Mouse (Mus musculus): Measurements from ENCODE around the gene Hist1h4k. TPM values are rescaled to one million over a fixed set of nuclear protein-coding genes. Genes with fewer than 3 reads are reported as not detected.
"Not testable (repeated sequence)": the region's sequence is repeated elsewhere in the genome, so short reads cannot be mapped to it uniquely, and the experiment has no call there.

Gene Hist1h4k
- total and polyA plus RNA-seq, 2 experiments from 2014 or later = 1.6 to 998 TPM

DNA sequence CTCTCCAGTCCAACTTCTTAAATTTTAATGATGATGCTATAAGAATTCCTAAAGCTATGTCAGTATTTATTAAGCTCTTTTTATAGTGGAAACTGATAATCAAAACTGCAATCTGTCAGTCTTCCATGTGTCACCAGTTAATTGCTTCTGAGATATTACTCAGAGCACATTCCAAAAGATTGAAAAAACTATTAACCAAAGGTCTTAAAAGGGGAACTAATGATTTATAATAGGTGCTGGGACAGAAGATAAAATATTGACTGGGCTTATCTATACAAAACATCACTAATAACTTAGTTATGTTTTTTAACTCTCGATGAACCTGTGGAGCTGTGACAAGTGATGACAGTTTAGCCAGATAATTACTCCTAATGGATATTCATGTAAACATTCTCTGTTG, 5.3 kb downstream of the Hist1h4k start:
- Histone ChIP-seq H3K9me3 (ENCODE audit: low read length) (no peaks in the 10 kb centered on the region), H3K36me3 (ENCODE audit: insufficient read depth, low read length) (no peaks in the 10 kb centered on the region), H3K27ac (no peak overlapping the region), H3K4me3 (ENCODE audit: low read length) (no peak overlapping the region), H3K4me1 (ENCODE audit: insufficient read depth, low read length) (no peaks in the 10 kb centered on the region), H3K27me3 (ENCODE audit: insufficient read depth, low read length) (no peaks in the 10 kb centered on the region), H3K9ac (replicated peaks; ENCODE audit: low read length) (no peak overlapping the region), H3K4me2 (ENCODE audit: low read depth, low read length) (no peak overlapping the region)
- ATAC-seq (no peak), DNase-seq (ENCODE audit: low spot score) (no peak)
- 94% methylated on average over 1 of the region's 1 CpGs for WGBS
- no peak for TF ChIP-seq CTCF (IDR thresholded peaks at IDR 0.05; ENCODE audit: low read depth)

DNA sequence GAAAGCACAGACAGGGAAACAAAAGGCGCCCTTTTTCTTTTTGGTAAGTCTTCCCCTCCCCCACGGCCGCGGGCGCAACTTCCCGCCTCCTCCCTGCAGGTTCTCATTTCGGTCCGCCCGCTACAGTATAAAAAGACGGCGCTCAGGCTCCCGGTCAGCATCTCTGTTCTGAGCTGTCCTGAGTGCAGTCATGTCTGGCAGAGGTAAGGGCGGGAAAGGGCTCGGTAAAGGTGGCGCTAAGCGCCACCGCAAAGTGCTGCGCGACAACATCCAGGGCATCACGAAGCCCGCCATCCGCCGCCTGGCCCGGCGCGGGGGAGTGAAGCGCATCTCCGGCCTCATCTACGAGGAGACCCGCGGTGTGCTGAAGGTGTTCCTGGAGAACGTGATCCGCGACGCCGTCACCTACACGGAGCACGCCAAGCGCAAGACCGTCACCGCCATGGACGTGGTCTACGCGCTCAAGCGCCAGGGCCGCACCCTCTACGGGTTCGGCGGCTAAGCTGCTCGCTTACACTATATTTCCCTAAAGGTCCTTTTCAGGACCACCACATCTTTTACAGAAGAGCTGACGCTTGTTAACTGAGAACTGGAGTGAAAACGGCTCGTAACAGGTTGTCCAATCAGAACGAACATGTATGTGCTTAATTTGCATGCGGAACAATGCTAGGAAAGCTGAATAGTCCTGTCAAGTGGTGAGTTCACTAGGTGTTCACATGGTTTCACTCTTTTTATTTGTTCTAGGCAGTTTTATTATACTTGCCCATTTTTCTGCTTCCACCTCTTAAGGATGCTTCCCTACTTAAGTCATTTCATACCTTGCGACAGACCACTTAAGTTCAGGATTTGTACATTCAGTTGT, 15.2 kb downstream of the Hist1h4k start, which contains the start of gene Hist1h4j:
TSS of gene Hist1h4j (plus strand) at position 159 of the 862 bp plus-strand sequence.
- not testable (repeated sequence) for H3K27me3 ChIP-seq (ENCODE audit: insufficient read depth, low read length)
- ATAC-seq = peak; percentile 90
- under 1% methylated on average over 43 of the region's 56 CpGs for WGBS

DNA sequence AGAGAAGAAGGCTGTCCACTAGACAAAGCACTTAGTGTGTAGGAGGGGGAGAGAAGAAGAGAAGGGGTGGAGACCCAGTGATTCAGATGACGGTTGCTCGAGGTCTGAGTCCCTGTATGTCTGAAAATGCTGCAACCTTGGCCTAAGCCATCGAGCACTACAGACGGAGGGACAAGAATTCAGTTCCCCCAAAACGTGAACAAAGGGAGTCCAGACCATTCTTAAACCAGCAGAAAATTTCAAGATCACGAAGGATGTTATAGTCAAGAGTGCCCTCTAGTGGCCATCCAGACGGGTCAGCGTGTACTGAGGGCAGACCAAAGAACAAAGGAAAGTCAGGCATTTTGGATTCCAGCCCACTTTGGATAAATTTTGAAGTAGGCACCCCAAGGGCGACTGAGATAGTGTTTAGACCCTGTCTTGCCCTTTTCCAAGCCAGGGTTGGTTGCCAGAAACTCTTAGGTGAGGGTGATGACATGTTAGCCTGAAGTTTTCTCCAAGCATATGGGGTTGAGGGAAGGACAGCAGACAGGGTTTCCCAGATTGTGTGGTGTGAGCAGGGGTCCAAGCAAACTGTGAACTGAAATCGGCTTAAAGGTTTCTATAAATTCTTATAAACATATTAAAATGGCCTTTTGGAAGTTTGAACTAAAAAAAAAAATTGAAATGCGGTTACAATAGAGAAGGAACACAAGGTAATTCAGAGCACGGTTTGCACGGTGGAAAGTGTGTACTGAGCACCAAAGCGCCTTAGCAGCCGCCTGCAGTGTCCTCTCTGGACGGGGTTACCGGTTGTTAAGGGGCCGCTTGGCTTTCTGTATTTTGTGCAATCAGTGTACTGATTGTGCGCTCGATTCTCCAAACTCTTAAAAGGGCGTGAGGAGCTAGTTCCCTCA, 16.0 kb downstream of the Hist1h4k start:
- Histone ChIP-seq H3K9me3 (ENCODE audit: low read length) (no peaks in the 10 kb centered on the region), H3K4me3 (ENCODE audit: low read length) (peak overlapping the region; percentile 47), H3K9ac (replicated peaks; ENCODE audit: low read length) (peak overlapping the region; percentile 58), H3K27ac (peak overlapping the region; percentile 83), H3K4me1 (ENCODE audit: insufficient read depth, low read length) (no peaks in the 10 kb centered on the region; the same call in 1 of the 2 replicates), H3K27me3 (ENCODE audit: insufficient read depth, low read length) (no peaks in the 10 kb centered on the region), H3K4me2 (ENCODE audit: low read depth, low read length) (peak overlapping the region; percentile 74), H3K36me3 (ENCODE audit: insufficient read depth, low read length) (no peaks in the 10 kb centered on the region)
- WGBS = under 1% methylated on average over 21 of the region's 21 CpGs
- peak; percentile 95 for DNase-seq (ENCODE audit: low spot score)
- peak; percentile 91 for TF ChIP-seq CTCF (IDR thresholded peaks at IDR 0.05; ENCODE audit: low read depth)
- peak; percentile 86 for ATAC-seq

More for the DNA sequence above, 15.2 kb downstream of the Hist1h4k start, which contains the start of gene Hist1h4j:
- Histone ChIP-seq H3K9ac (replicated peaks; ENCODE audit: low read length) (peak within 1 kb of the TSS; percentile 58), H3K4me3 (ENCODE audit: low read length) (peak within 1 kb of the TSS; percentile 47), H3K27ac (peak within 1 kb of the TSS; percentile 83), H3K4me2 (ENCODE audit: low read depth, low read length) (peak within 1 kb of the TSS; percentile 74)
- not testable (repeated sequence) for H3K4me1 ChIP-seq (ENCODE audit: insufficient read depth, low read length); H3K9me3 ChIP-seq (ENCODE audit: low read length); H3K36me3 ChIP-seq (ENCODE audit: insufficient read depth, low read length)
- DNase-seq (ENCODE audit: low spot score) = peak; percentile 92

DNA sequence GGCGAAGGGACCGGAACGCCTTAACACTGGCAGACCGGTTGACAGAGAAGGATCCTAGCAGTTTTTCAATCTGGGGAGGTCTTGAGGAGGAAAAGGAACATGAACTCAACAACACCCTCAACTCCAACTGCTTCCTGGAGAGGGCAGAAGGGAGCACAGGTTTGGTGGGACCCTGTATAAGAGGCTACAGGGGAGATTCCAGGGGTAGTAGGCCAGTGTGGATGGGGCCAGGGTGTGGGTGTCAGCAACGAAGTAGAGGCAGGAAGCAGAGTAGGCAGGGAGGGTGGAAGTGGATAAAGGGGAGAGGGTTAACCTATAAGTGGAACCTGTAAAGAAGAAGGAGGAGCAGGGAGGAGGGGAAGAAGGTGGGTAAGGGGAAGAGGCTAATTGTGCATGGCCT, 16.8 kb downstream of the Hist1h4k start:
- peak; percentile 19 for ATAC-seq
- DNase-seq (ENCODE audit: low spot score) = no peak
- H3K4me3 ChIP-seq (ENCODE audit: low read length) = no peak overlapping the region
- no peaks in the 10 kb centered on the region for H3K36me3 ChIP-seq (ENCODE audit: insufficient read depth, low read length)
- peak; percentile 39 for TF ChIP-seq CTCF (IDR thresholded peaks at IDR 0.05; ENCODE audit: low read depth)
- no peaks in the 10 kb centered on the region; the same call in 1 of the 2 replicates for H3K4me1 ChIP-seq (ENCODE audit: insufficient read depth, low read length)
- no peaks in the 10 kb centered on the region for H3K27me3 ChIP-seq (ENCODE audit: insufficient read depth, low read length)
- H3K9me3 ChIP-seq (ENCODE audit: low read length) = no peaks in the 10 kb centered on the region
- no peak overlapping the region for H3K9ac ChIP-seq (replicated peaks; ENCODE audit: low read length)
- H3K27ac ChIP-seq = peak overlapping the region; percentile 83; the same call in 1 of the 2 replicates
- H3K4me2 ChIP-seq (ENCODE audit: low read depth, low read length) = no peak overlapping the region
- 58% methylated on average over 5 of the region's 5 CpGs for WGBS

DNA sequence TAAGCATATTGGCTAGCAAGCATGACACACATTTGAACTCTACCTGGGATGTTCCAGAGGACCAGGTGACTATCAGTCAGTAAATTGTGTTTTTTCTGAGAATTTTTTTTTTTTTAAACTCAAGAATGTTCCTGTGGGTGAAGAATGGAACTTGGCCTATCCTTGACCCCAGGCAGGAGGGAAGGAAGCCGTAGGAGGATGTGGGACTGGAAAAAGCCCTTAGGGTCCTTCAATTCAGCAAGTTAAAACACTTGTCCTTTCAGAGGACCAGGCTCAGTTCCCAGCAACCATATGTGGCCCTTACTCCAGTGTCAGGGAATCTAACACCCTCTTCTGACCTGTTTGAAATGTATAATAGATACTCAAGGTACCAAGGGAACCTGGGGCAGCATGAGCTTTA, 20.8 kb downstream of the Hist1h4k start:
- Histone ChIP-seq H3K9ac (replicated peaks; ENCODE audit: low read length) (no peak overlapping the region), H3K4me2 (ENCODE audit: low read depth, low read length) (no peak overlapping the region), H3K36me3 (ENCODE audit: insufficient read depth, low read length) (no peaks in the 10 kb centered on the region), H3K9me3 (ENCODE audit: low read length) (no peaks in the 10 kb centered on the region), H3K4me3 (ENCODE audit: low read length) (no peak overlapping the region), H3K4me1 (ENCODE audit: insufficient read depth, low read length) (no peaks in the 10 kb centered on the region), H3K27me3 (ENCODE audit: insufficient read depth, low read length) (no peaks in the 10 kb centered on the region), H3K27ac (no peak overlapping the region)
- WGBS = 74% methylated on average over 1 of the region's 1 CpGs
- DNase-seq (ENCODE audit: low spot score) = no peak
- ATAC-seq = no peak
- no peak for TF ChIP-seq CTCF (IDR thresholded peaks at IDR 0.05; ENCODE audit: low read depth)

DNA sequence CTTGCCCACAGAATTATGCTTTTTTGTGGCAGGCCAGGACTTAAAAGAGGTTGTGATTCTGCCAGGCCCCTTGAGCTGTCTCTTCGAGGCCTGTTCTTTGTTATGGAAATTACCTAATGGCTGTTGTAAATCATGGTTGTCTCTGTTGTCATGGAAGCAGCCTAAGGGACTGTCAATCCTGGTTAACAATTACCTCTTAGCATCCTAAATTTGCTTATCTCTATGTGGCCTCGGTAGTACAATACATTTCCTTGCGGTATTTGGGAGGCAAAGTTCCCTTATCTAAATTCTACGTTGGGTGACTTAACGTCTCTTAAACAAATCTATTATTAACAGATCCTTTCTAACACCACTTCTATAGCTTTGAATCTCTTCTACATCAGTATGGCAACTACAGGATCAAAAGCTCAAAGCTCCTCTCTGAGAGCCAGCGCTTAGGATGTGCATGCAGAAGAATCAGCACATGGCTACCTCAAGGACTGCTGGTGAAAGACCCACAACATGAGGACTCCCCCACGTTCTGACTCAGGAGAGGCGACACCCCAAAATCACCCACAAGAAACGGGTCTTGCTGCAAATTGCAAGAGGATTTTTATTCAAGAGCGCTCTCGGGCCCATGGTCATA, 22.2 kb downstream of the Hist1h4k start:
- Histone ChIP-seq H3K27ac (no peak overlapping the region), H3K9ac (replicated peaks; ENCODE audit: low read length) (no peak overlapping the region), H3K4me1 (ENCODE audit: insufficient read depth, low read length) (no peaks in the 10 kb centered on the region), H3K36me3 (ENCODE audit: insufficient read depth, low read length) (no peaks in the 10 kb centered on the region), H3K27me3 (ENCODE audit: insufficient read depth, low read length) (no peaks in the 10 kb centered on the region), H3K4me2 (ENCODE audit: low read depth, low read length) (no peak overlapping the region), H3K9me3 (ENCODE audit: low read length) (no peaks in the 10 kb centered on the region), H3K4me3 (ENCODE audit: low read length) (no peak overlapping the region)
- DNase-seq (ENCODE audit: low spot score) (no peak), ATAC-seq (no peak)
- TF ChIP-seq CTCF (IDR thresholded peaks at IDR 0.05; ENCODE audit: low read depth) = no peak
- WGBS = 27% methylated on average over 11 of the region's 11 CpGs
